Mouse (Mus musculus) MEL (cell line): ENCODE results near the gene Zfand2b. TPM values are rescaled to one million over a fixed set of nuclear protein-coding genes. Genes with fewer than 3 reads are reported as not detected.

ENCODE experiments used
- DNase-seq: peaks from one replicate; pipeline ENCODE4 v3.0.0; 2011; ENCODE audit warnings: low read depth, low spot score
- H3K27ac ChIP-seq: 2 replicates; pipeline ENCODE4 v1.5.1; 2012; ENCODE audit warnings: low read depth, mild to moderate bottlenecking, control low read depth, low read length, moderate library complexity; ENCODE audit not compliant: control insufficient read depth
- H3K27me3 ChIP-seq, 2 experiments: fragments of 150-350 bp in 1 of 2; sonication (generic) in 1 of 2; 2 replicates each; pipeline ENCODE4 v1.6.1; 2012; ENCODE audit warnings: low read length in 2 of 2, mild to moderate bottlenecking in 2 of 2, improper control_type of control experiment in 1 of 2, moderate library complexity in 1 of 2; ENCODE audit not compliant: insufficient read depth in 2 of 2, control insufficient read depth in 1 of 2
- H3K36me3 ChIP-seq, 2 experiments: 2 replicates each; pipeline ENCODE4 v1.6.1; 2012 to 2014; ENCODE audit warnings: low read length in 2 of 2, improper control_type of control experiment in 1 of 2, inconsistent platforms in 1 of 2, mild to moderate bottlenecking in 1 of 2; ENCODE audit not compliant: insufficient read depth in 2 of 2, control insufficient read depth in 1 of 2
- H3K4me1 ChIP-seq, 2 experiments: fragments of 150-350 bp in 1 of 2; sonication (generic) in 1 of 2; 2 replicates each; pipeline ENCODE4 v1.6.1; 2012; ENCODE audit warnings: low read length in 2 of 2, improper control_type of control experiment in 1 of 2, mild to moderate bottlenecking in 1 of 2; ENCODE audit not compliant: insufficient read depth in 2 of 2, control insufficient read depth in 1 of 2
- H3K4me3 ChIP-seq, 2 experiments: fragments of 150-350 bp in 1 of 2; sonication (generic) in 1 of 2; 2 replicates each; pipeline ENCODE4 v1.5.1; 2012; ENCODE audit warnings: low read depth in 2 of 2, low read length in 2 of 2, mild to moderate bottlenecking in 2 of 2, moderate library complexity in 2 of 2, control low read depth in 1 of 2, improper control_type of control experiment in 1 of 2; ENCODE audit not compliant: control insufficient read depth in 1 of 2, insufficient read depth in 1 of 2
- H3K79me2 ChIP-seq: 2 replicates; pipeline ENCODE4 v1.6.1; 2012; ENCODE audit warnings: mild to moderate bottlenecking, low read length, moderate library complexity; ENCODE audit not compliant: control insufficient read depth, poor library complexity, insufficient read depth
- H3K9ac ChIP-seq: 2 replicates; pipeline ENCODE4 v1.6.1; 2012; ENCODE audit warnings: low read depth, mild to moderate bottlenecking, control low read depth, low read length, moderate library complexity; ENCODE audit not compliant: control insufficient read depth, poor library complexity, severe bottlenecking
- H3K9me3 ChIP-seq: fragments of 150-350 bp; sonication (generic); replicated peaks from 2 replicates; pipeline ENCODE4 v1.6.1; 2012; ENCODE audit warnings: mild to moderate bottlenecking, low read length, improper control_type of control experiment, moderate library complexity; ENCODE audit not compliant: insufficient read depth
- BHLHE40 ChIP-seq: IDR thresholded peaks from 2 replicates; pipeline ENCODE4 v1.6.1; 2012; ENCODE audit warnings: low read depth, mild to moderate bottlenecking, inconsistent platforms, low read length, improper control_type of control experiment, borderline replicate concordance
- CHD1 ChIP-seq: IDR thresholded peaks from 2 replicates; pipeline ENCODE4 v1.6.1; 2012; ENCODE audit warnings: low read depth, mild to moderate bottlenecking, inconsistent platforms, low read length, improper control_type of control experiment
- CHD2 ChIP-seq: IDR thresholded peaks from 2 replicates; pipeline ENCODE4 v1.6.1; 2011; ENCODE audit warnings: low read length, improper control_type of control experiment
- CTCF ChIP-seq, 3 experiments: IDR thresholded peaks in 2 of 3; conservative IDR thresholded peaks in 1 of 3; 2 replicates each; pipeline ENCODE4 v1.5.1; 2011 to 2012; ENCODE audit warnings: low read length in 3 of 3, low read depth in 2 of 3, mild to moderate bottlenecking in 2 of 3, improper control_type of control experiment in 1 of 3, inconsistent platforms in 1 of 3, mixed read lengths in 1 of 3, moderate library complexity in 1 of 3; ENCODE audit not compliant: control insufficient read depth in 1 of 3, insufficient read depth in 1 of 3, poor library complexity in 1 of 3, severe bottlenecking in 1 of 3
- E2F4 ChIP-seq: IDR thresholded peaks from 2 replicates; pipeline ENCODE4 v1.6.1; 2011; ENCODE audit warnings: low read depth, low read length, improper control_type of control experiment, borderline replicate concordance
- EP300 ChIP-seq, 2 experiments: IDR thresholded peaks; 2 replicates each; pipeline ENCODE4 v1.6.1; 2011; ENCODE audit warnings: improper control_type of control experiment in 2 of 2, low read length in 2 of 2, low read depth in 1 of 2, mild to moderate bottlenecking in 1 of 2
- GABPA ChIP-seq: IDR thresholded peaks from 2 replicates; pipeline ENCODE4 v1.6.1; 2012; ENCODE audit warnings: low read depth, mild to moderate bottlenecking, inconsistent platforms, low read length, improper control_type of control experiment, moderate library complexity
- GATA1 ChIP-seq: IDR thresholded peaks from 2 replicates; pipeline ENCODE4 v1.6.1; 2011; ENCODE audit warnings: low read depth, low read length, improper control_type of control experiment
- HCFC1 ChIP-seq: IDR thresholded peaks from 2 replicates; pipeline ENCODE4 v1.6.1; 2012; ENCODE audit warnings: low read depth, mild to moderate bottlenecking, inconsistent platforms, low read length, improper control_type of control experiment, moderate library complexity
- JUND ChIP-seq: IDR thresholded peaks from 2 replicates; pipeline ENCODE4 v1.6.1; 2011; ENCODE audit warnings: low read depth, mild to moderate bottlenecking, improper control_type of control experiment, low read length
- MAFK ChIP-seq: IDR thresholded peaks from 2 replicates; pipeline ENCODE4 v1.6.1; 2011; ENCODE audit warnings: low read depth, mild to moderate bottlenecking, low read length, improper control_type of control experiment, borderline replicate concordance
- MAX ChIP-seq: IDR thresholded peaks from 2 replicates; pipeline ENCODE4 v1.6.1; 2011; ENCODE audit warnings: low read length, improper control_type of control experiment
- MEF2A ChIP-seq: IDR thresholded peaks from 2 replicates; pipeline ENCODE4 v1.6.1; 2014; ENCODE audit warnings: low read depth, mild to moderate bottlenecking, inconsistent platforms, low read length, improper control_type of control experiment; ENCODE audit not compliant: poor library complexity, insufficient replicate concordance, severe bottlenecking; ENCODE audit errors: extremely low read depth
- MXI1 ChIP-seq: IDR thresholded peaks from 2 replicates; pipeline ENCODE4 v1.6.1; 2011; ENCODE audit warnings: mild to moderate bottlenecking, low read depth, low read length, improper control_type of control experiment
- MYB ChIP-seq: IDR thresholded peaks from 2 replicates; pipeline ENCODE4 v1.6.1; 2011; ENCODE audit warnings: mild to moderate bottlenecking, low read depth, low read length, improper control_type of control experiment
- MYC ChIP-seq: IDR thresholded peaks from 2 replicates; pipeline ENCODE4 v1.6.1; 2011; ENCODE audit warnings: low read depth, mild to moderate bottlenecking, low read length, improper control_type of control experiment, moderate library complexity
- NELFE ChIP-seq: IDR thresholded peaks from 2 replicates; pipeline ENCODE4 v1.6.1; 2011; ENCODE audit warnings: low read depth, low read length, improper control_type of control experiment
- NRF1 ChIP-seq: IDR thresholded peaks from 2 replicates; pipeline ENCODE4 v1.6.1; 2014; ENCODE audit warnings: low read depth, mild to moderate bottlenecking, inconsistent platforms, low read length, improper control_type of control experiment, moderate library complexity; ENCODE audit not compliant: poor library complexity, insufficient read depth, severe bottlenecking
- POLR2AphosphoS2 ChIP-seq: IDR thresholded peaks from 2 replicates; pipeline ENCODE4 v1.6.1; 2011; ENCODE audit warnings: low read length, improper control_type of control experiment
- POLR2AphosphoS5 ChIP-seq: IDR thresholded peaks from 2 replicates; pipeline ENCODE4 v1.6.1; 2012; ENCODE audit warnings: low read depth, borderline replicate concordance, mild to moderate bottlenecking, inconsistent platforms, low read length, moderate library complexity, mixed read lengths
- RAD21 ChIP-seq: IDR thresholded peaks from 2 replicates; pipeline ENCODE4 v1.6.1; 2011; ENCODE audit warnings: mild to moderate bottlenecking, low read depth, low read length, improper control_type of control experiment
- RCOR1 ChIP-seq: IDR thresholded peaks from 2 replicates; pipeline ENCODE4 v1.6.1; 2012; ENCODE audit warnings: low read depth, mild to moderate bottlenecking, inconsistent platforms, low read length, improper control_type of control experiment
- SIN3A ChIP-seq: IDR thresholded peaks from 2 replicates; pipeline ENCODE4 v1.6.1; 2012; ENCODE audit warnings: low read length, improper control_type of control experiment, inconsistent platforms
- TAL1 ChIP-seq: IDR thresholded peaks from 2 replicates; pipeline ENCODE4 v1.6.1; 2012; ENCODE audit warnings: mild to moderate bottlenecking, inconsistent platforms, low read length, moderate library complexity, mixed read lengths
- TBP ChIP-seq: IDR thresholded peaks from 2 replicates; pipeline ENCODE4 v1.8.0; 2011; ENCODE audit warnings: low read depth, low read length, improper control_type of control experiment
- TCF12 ChIP-seq: IDR thresholded peaks from 2 replicates; pipeline ENCODE4 v1.6.1; 2014; ENCODE audit warnings: low read depth, mild to moderate bottlenecking, inconsistent platforms, low read length, improper control_type of control experiment, moderate library complexity
- USF1 ChIP-seq: IDR thresholded peaks from 2 replicates; pipeline ENCODE4 v1.6.1; 2014; ENCODE audit warnings: low read depth, mild to moderate bottlenecking, inconsistent platforms, low read length, improper control_type of control experiment, moderate library complexity
- USF2 ChIP-seq, 2 experiments: IDR thresholded peaks; 2 replicates each; pipeline ENCODE4 v1.6.1; 2011 to 2012; ENCODE audit warnings: improper control_type of control experiment in 2 of 2, low read length in 2 of 2, borderline replicate concordance in 1 of 2, inconsistent platforms in 1 of 2, low read depth in 1 of 2, mild to moderate bottlenecking in 1 of 2; ENCODE audit not compliant: insufficient read depth in 1 of 2
- ZC3H11A ChIP-seq: IDR thresholded peaks from 2 replicates; pipeline ENCODE4 v1.6.1; 2012; ENCODE audit warnings: low read depth, mild to moderate bottlenecking, inconsistent platforms, low read length, improper control_type of control experiment
- ZNF384 ChIP-seq: IDR thresholded peaks from 2 replicates; pipeline ENCODE4 v1.6.1; 2012; ENCODE audit warnings: low read depth, mild to moderate bottlenecking, inconsistent platforms, low read length, improper control_type of control experiment
- polyA plus RNA-seq, 2 experiments: library from polyadenylated mRNA; stranded (reverse) in 1 of 2; unstranded in 1 of 2; fragments of >175 nt in 1 of 2; fragments of >200 nt in 1 of 2; gene quantifications; 2 replicates each; pipeline versions ENCODE4 v1.2.1 to v1.2.4; 2012; ENCODE audit warnings: low replicate concordance in 2 of 2, low read depth in 1 of 2; ENCODE audit not compliant: insufficient read length in 2 of 2, insufficient read depth in 1 of 2, missing spikeins in 1 of 2
- total RNA-seq: library from RNA; depleted of rRNA; stranded (reverse); fragments of 300-350 nt; gene quantifications from 2 replicates; pipeline ENCODE4 v1.2.3, GENCODE M21; 2012

Zfand2b gene
- total and polyA plus RNA-seq, 3 experiments, result 15.0 to 18.3 TPM; not detected in 1

DNA sequence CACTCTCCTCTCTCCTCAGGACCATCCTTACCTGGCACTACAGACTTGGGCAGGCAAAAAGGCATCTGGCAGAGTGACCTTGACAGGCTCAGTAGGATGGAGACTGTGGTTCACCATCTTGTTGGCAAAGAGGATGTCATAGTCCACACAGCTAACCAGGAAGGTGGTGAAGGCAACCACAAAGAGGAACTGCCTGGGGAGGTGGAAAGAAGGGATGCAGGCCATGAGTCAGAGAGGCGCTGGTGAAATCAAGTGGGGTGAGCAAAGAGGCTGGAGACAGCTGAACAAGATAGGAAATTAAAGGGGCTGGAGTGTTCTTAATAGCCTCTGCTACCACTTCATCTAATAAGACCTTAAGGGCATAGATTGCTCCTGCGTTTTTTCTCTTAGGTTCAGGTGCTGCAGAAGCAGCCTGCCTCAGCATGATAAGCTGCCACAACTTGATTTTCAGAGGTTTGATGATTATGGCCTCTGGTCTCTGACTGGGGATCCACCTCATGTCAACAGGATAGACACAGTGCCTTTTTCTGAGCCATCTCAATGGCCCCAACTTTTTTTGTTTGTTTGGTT, 19.6 kb downstream of the Zfand2b start (continued):
- no peak for TF ChIP-seq MAFK
- no peak for TF ChIP-seq NRF1

GRCm38 (mm10) chr1:75190577-75190976, 22.1 kb downstream of the Zfand2b start:
- DNase-seq, result peak; percentile 20
- Histone ChIP-seq H3K4me1 (peaks cover 3 to 32% of the 10 kb centered on the region in 2 experiments; a peak in 3 of 4 replicates), H3K36me3 (peaks cover 0 to 31% of the 10 kb centered on the region in 2 experiments; a peak in 2 of 4 replicates)

DNA sequence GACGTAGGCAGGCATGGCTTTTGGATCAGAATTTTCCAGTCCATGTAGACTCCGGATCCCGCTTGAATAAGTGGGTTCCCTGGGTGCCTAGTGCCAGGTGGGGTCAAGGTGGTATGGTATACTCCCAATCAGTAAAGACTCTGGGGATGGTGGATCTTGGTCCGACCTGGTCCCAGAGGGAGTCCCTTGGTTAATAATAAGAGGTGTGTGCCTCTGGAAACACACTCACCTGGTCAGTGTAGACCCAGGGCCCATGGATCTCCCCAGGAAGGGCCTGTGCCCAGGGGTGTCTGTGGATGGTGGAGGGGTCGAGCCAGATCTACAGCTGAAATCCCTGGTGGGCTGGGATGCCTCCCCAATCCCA, 22.8 kb downstream of the Zfand2b start:
- Histone ChIP-seq H3K79me2 (peaks cover 9% of the 10 kb centered on the region), H3K9ac (peak overlapping the region; percentile 96), H3K36me3 (peaks cover 0 to 31% of the 10 kb centered on the region in 2 experiments; a peak in 2 of 4 replicates), H3K27ac (peak overlapping the region; percentile 19; the same call in 1 of the 2 replicates), H3K4me3 (peak overlapping the region; percentile 95), H3K27me3 (no peaks in the 10 kb centered on the region), H3K9me3 (no peaks in the 10 kb centered on the region), H3K4me1 (peaks cover 3 to 32% of the 10 kb centered on the region in 2 experiments; a peak in 3 of 4 replicates)
- TF ChIP-seq CTCF (IDR thresholded peaks at IDR 0.05 in 2 of 3, conservative IDR thresholded peaks at IDR 0.05 in 1 of 3; ENCODE audit: control insufficient read depth in 1 of 3, insufficient read depth in 1 of 3, low read depth in 2 of 3, low read length in 3 of 3, poor library complexity in 1 of 3, severe bottlenecking in 1 of 3) (no peak), MEF2A (no peak), HCFC1 (no peak), TCF12 (no peak), ZNF384 (no peak), E2F4 (no peak), SIN3A (no peak), GATA1 (no peak), USF1 (no peak), RCOR1 (no peak), JUND (no peak), MYC (no peak), BHLHE40 (no peak), GABPA (no peak), EP300 (IDR thresholded peaks at IDR 0.05; ENCODE audit: low read depth in 1 of 2, low read length in 2 of 2) (no peak), MYB (no peak)
- no peak for DNase-seq

More at GRCm38 (mm10) chr1:75190577-75190976, 22.1 kb downstream of the Zfand2b start:
- no peaks in the 10 kb centered on the region for H3K27me3 ChIP-seq
- no peak for TF ChIP-seq MAFK
- TF ChIP-seq HCFC1, result no peak
- no peak for TF ChIP-seq GABPA
- TF ChIP-seq SIN3A, result peak; percentile 45; the same call in 1 of the 2 replicates
- no peak for TF ChIP-seq POLR2AphosphoS2
- TF ChIP-seq RAD21, result no peak
- no peak for TF ChIP-seq CTCF (IDR thresholded peaks at IDR 0.05 in 2 of 3, conservative IDR thresholded peaks at IDR 0.05 in 1 of 3; ENCODE audit: control insufficient read depth in 1 of 3, insufficient read depth in 1 of 3, low read depth in 2 of 3, low read length in 3 of 3, poor library complexity in 1 of 3, severe bottlenecking in 1 of 3)
- no peak for TF ChIP-seq BHLHE40
- no peak for TF ChIP-seq ZC3H11A
- no peak for TF ChIP-seq E2F4
- TF ChIP-seq CHD1, result no peak
- TF ChIP-seq TCF12, result no peak
- TF ChIP-seq NELFE, result no peak
- TF ChIP-seq RCOR1, result no peak
- TF ChIP-seq MXI1, result peak; percentile 40; the same call in 1 of the 2 replicates
- TF ChIP-seq MEF2A, result no peak
- TF ChIP-seq CHD2, result no peak
- TF ChIP-seq ZNF384, result no peak
- no peak for TF ChIP-seq MYC
- peak; percentile 31 for TF ChIP-seq TAL1
- peak; percentile 69 for TF ChIP-seq MAX
- TF ChIP-seq EP300 (IDR thresholded peaks at IDR 0.05; ENCODE audit: low read depth in 1 of 2, low read length in 2 of 2), result no peak
- no peak for TF ChIP-seq USF1
- no peak for TF ChIP-seq NRF1
- no peak for TF ChIP-seq POLR2AphosphoS5
- no peak for TF ChIP-seq USF2 (IDR thresholded peaks at IDR 0.05; ENCODE audit: borderline replicate concordance in 1 of 2, insufficient read depth in 1 of 2, low read depth in 1 of 2, low read length in 2 of 2)
- no peak for TF ChIP-seq TBP
- H3K27ac ChIP-seq, result no peak overlapping the region
- H3K9ac ChIP-seq, result no peak overlapping the region
- no peak overlapping the region for H3K4me3 ChIP-seq
- peaks cover 9% of the 10 kb centered on the region for H3K79me2 ChIP-seq
- H3K9me3 ChIP-seq, result no peaks in the 10 kb centered on the region
